Mouse (Mus musculus) forelimb bud, embryonic 11.5 days (tissue): ENCODE data around the gene Olfr617.
"Not testable (repeated sequence)": the region's sequence is repeated elsewhere in the genome, so short reads cannot be mapped to it uniquely, and the experiment has no call there.

Experiments used
- DNase-seq: peaks from one replicate; pipeline ENCODE4 v3.0.0-alpha.2; 2012; ENCODE audit warnings: low read depth, low spot score

Gene Olfr617

GRCm38 (mm10) chr7:103572761-103573160 lies at the start of gene Olfr617:
TSS of gene Olfr617 (plus strand) at chr7:103573061.
- no peak for DNase-seq

GRCm38 (mm10) chr7:103542617-103543016 lies 30.2 kb upstream of the Olfr617 start, which contains the start of gene Olfr612:
TSS of gene Olfr612 (minus strand) at chr7:103542717.
- not testable (repeated sequence) for DNase-seq

- no peak for DNase-seq
Observed at GRCm38 (mm10) chr7:103547774-103548173, 25.1 kb upstream of the Olfr617 start, which contains the start of gene Olfr613. TSS of gene Olfr613 (plus strand) at chr7:103548074.

GRCm38 (mm10) chr7:103555779-103556178 lies 17.1 kb upstream of the Olfr617 start, which contains the start of gene Olfr615:
TSS of gene Olfr615 (plus strand) at chr7:103556079.
- no peak for DNase-seq

GRCm38 (mm10) chr7:103569043-103569442 lies 3.8 kb upstream of the Olfr617 start, which contains the start of gene Olfr616:
TSS of gene Olfr616 (minus strand) at chr7:103569143.
- DNase-seq: no peak

GRCm38 (mm10) chr7:103589803-103590202 lies 16.9 kb downstream of the Olfr617 start, which contains the start of gene Olfr618:
TSS of gene Olfr618 (plus strand) at chr7:103590103.
- DNase-seq: no peak

GRCm38 (mm10) chr7:103600275-103600674 lies 27.4 kb downstream of the Olfr617 start, which contains the start of gene Olfr619:
TSS of gene Olfr619 (plus strand) at chr7:103600575.
- no peak for DNase-seq

- DNase-seq: no peak
Observed at GRCm38 (mm10) chr7:103607425-103607824, 34.6 kb downstream of the Olfr617 start.

GRCm38 (mm10) chr7:103612434-103612833 lies 39.6 kb downstream of the Olfr617 start, which contains the start of gene Olfr620:
TSS of gene Olfr620 (minus strand) at chr7:103612534.
- DNase-seq: no peak
